Mouse (Mus musculus) cerebellum, adult 9-11 months (tissue): ENCODE data around the gene Lipc.
A peak's percentile ranks its signal among the peaks of the same experiment; 100 is the strongest.
"Not testable (repeated sequence)": the region's sequence is repeated elsewhere in the genome, so short reads cannot be mapped to it uniquely, and the experiment has no call there.

Experiments
- DNase-seq: peaks from one replicate; pipeline ENCODE4 v3.0.0; 2022

Gene Lipc

GRCm38 (mm10) chr9:70853081-70853480, 98.9 kb downstream of the Lipc start:
- not testable (repeated sequence) for DNase-seq

- no peak for DNase-seq
Measured at GRCm38 (mm10) chr9:70851533-70851932, 100.5 kb downstream of the Lipc start.

GRCm38 (mm10) chr9:70848135-70848770, 103.8 kb downstream of the Lipc start:
- no peak for DNase-seq

GRCm38 (mm10) chr9:70847627-70848051, 104.4 kb downstream of the Lipc start:
- DNase-seq, result no peak

- DNase-seq, result no peak
Measured at GRCm38 (mm10) chr9:70843270-70843669, 108.8 kb downstream of the Lipc start.

- no peak for DNase-seq
Measured at GRCm38 (mm10) chr9:70842300-70842941, 109.6 kb downstream of the Lipc start.

- no peak for DNase-seq
Measured at GRCm38 (mm10) chr9:70841426-70842215, 110.4 kb downstream of the Lipc start.

- DNase-seq, result no peak
Measured at GRCm38 (mm10) chr9:70840861-70841341, 111.1 kb downstream of the Lipc start.

GRCm38 (mm10) chr9:70838132-70838911, 113.7 kb downstream of the Lipc start:
- DNase-seq, result no peak

- peak; percentile 14 for DNase-seq
Measured at GRCm38 (mm10) chr9:70834730-70835154, 117.3 kb downstream of the Lipc start.

GRCm38 (mm10) chr9:70834217-70834616, 117.8 kb downstream of the Lipc start:
- no peak for DNase-seq

- DNase-seq, result no peak
Measured at GRCm38 (mm10) chr9:70833111-70833908, 118.7 kb downstream of the Lipc start.

- DNase-seq, result no peak
Measured at GRCm38 (mm10) chr9:70832231-70832630, 119.8 kb downstream of the Lipc start.

GRCm38 (mm10) chr9:70830844-70831529, 121.0 kb downstream of the Lipc start:
- DNase-seq, result no peak

GRCm38 (mm10) chr9:70829784-70830488, 122.1 kb downstream of the Lipc start:
- DNase-seq, result no peak

GRCm38 (mm10) chr9:70827911-70828310, 124.1 kb downstream of the Lipc start:
- no peak for DNase-seq

GRCm38 (mm10) chr9:70824103-70824502, 127.9 kb downstream of the Lipc start:
- no peak for DNase-seq

GRCm38 (mm10) chr9:70818739-70819138, 133.3 kb downstream of the Lipc start:
- no peak for DNase-seq

GRCm38 (mm10) chr9:70817396-70817795, 134.6 kb downstream of the Lipc start:
- no peak for DNase-seq

- no peak for DNase-seq
Measured at GRCm38 (mm10) chr9:70816701-70817305, 135.2 kb downstream of the Lipc start.
